Mouse (Mus musculus) midbrain, embryonic 12.5 days (tissue): ENCODE measurements at regions not wholly inside any gene's neighbourhood (a gene's known extent, or its start where the extent isn't known, plus 50 kb on each side); places are given as distances from the start of the nearest gene placed in this dataset.

ENCODE experiments used
- ATAC-seq: fragments of 200-750 bp; cut with Nextera tagmentation; 2 replicates; pipeline ENCODE4 v1.8.0; 2017; ENCODE audit warnings: low read depth, moderate TSS enrichment, moderate library complexity; ENCODE audit not compliant: low FRiP score
- H3K27ac ChIP-seq: fragments of 300-500 bp; sonication (generic); replicated peaks from 2 replicates; pipeline ENCODE4 v1.5.1; 2016; ENCODE audit warnings: mild to moderate bottlenecking
- H3K27me3 ChIP-seq: fragments of 300-500 bp; sonication (generic); 2 replicates; pipeline ENCODE4 v1.6.1; 2016; ENCODE audit warnings: mild to moderate bottlenecking
- H3K36me3 ChIP-seq: fragments of 300-500 bp; sonication (generic); 2 replicates; pipeline ENCODE4 v1.6.1; 2016
- H3K4me1 ChIP-seq: fragments of 300-500 bp; sonication (generic); 2 replicates; pipeline ENCODE4 v1.6.1; 2016
- H3K4me2 ChIP-seq: fragments of 300-500 bp; sonication (generic); replicated peaks from 2 replicates; pipeline ENCODE4 v1.6.1; 2016; ENCODE audit warnings: mild to moderate bottlenecking, moderate library complexity
- H3K4me3 ChIP-seq: fragments of 300-500 bp; sonication (generic); 2 replicates; pipeline ENCODE4 v1.5.1; 2016; ENCODE audit warnings: mild to moderate bottlenecking
- H3K9ac ChIP-seq: fragments of 300-500 bp; sonication (generic); replicated peaks from 2 replicates; pipeline ENCODE4 v1.6.1; 2016; ENCODE audit warnings: mild to moderate bottlenecking, moderate library complexity
- H3K9me3 ChIP-seq: fragments of 300-500 bp; sonication (generic); 2 replicates; pipeline ENCODE4 v1.6.1; 2016; ENCODE audit warnings: mild to moderate bottlenecking
- WGBS: fragments of 180-500 bp; shearing (Covaris S2); methylation state at CpG from one replicate; pipeline ENCODE4 v1.1.7; 2016; 5-methylcytosine and 5-hydroxymethylcytosine counted together

DNA sequence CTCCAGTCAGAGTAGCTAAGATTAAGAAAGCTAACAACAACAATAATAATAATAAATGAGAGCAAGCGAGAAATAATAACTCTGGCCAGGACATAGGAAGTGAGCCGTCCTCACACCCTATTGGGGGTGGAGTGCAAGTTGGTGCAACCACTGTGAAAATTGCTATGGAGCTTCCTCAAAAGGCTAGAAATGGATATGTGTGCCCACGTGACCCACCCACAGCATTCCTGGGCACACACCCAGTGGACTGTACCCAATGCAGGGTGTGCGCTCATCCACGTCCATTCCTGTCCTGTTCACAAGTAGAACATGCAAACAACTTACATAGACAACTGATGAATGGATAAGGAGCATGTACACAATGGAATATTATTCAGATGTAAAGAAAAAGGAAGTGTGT lies 85.2 kb upstream of the Spred2 start:
- Histone ChIP-seq H3K4me2 (no peak overlapping the region), H3K27ac (no peak overlapping the region), H3K4me3 (no peak overlapping the region), H3K9me3 (no peaks in the 10 kb centered on the region), H3K36me3 (no peaks in the 10 kb centered on the region), H3K27me3 (no peaks in the 10 kb centered on the region), H3K4me1 (peaks cover 14% of the 10 kb centered on the region), H3K9ac (no peak overlapping the region)
- ATAC-seq = no peak
- 90% methylated on average over 5 of the region's 5 CpGs for WGBS

GRCm38 (mm10) chr11:19843084-19843483 lies 81.1 kb upstream of the Spred2 start:
- H3K9me3 ChIP-seq = no peaks in the 10 kb centered on the region
- WGBS = 92% methylated on average over 3 of the region's 3 CpGs
- no peaks in the 10 kb centered on the region for H3K27me3 ChIP-seq

DNA sequence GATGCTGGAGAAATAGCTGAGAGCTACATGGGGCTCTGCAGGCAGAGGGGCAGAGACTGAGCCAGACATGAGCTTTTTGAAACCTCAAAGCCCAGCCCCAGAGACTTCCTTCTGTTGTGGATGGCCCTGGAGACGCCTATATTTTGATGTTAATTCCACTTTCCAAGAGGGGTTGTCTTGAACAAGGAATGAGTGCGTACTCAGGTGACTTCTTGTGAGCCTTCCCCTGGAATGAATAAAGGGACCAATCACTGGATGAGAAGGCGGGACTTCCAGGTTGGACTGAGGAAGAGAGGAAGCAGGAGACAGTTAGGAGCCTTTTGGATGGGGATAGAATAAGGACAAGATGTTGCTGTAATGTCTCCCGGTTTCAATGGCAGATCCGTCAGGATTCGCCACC lies 76.3 kb upstream of the Spred2 start:
- no peaks in the 10 kb centered on the region for H3K9me3 ChIP-seq
- H3K27ac ChIP-seq = no peak overlapping the region
- H3K27me3 ChIP-seq = no peaks in the 10 kb centered on the region
- no peak overlapping the region for H3K4me3 ChIP-seq
- H3K36me3 ChIP-seq = no peaks in the 10 kb centered on the region
- H3K9ac ChIP-seq = no peak overlapping the region
- ATAC-seq = no peak
- 88% methylated on average over 6 of the region's 6 CpGs for WGBS
- H3K4me2 ChIP-seq = no peak overlapping the region
- H3K4me1 ChIP-seq = no peaks in the 10 kb centered on the region

More at GRCm38 (mm10) chr11:19843084-19843483, 81.1 kb upstream of the Spred2 start:
- no peak overlapping the region for H3K9ac ChIP-seq
- H3K4me2 ChIP-seq = no peak overlapping the region
- ATAC-seq = no peak
- no peaks in the 10 kb centered on the region for H3K36me3 ChIP-seq
- no peak overlapping the region for H3K27ac ChIP-seq
- no peaks in the 10 kb centered on the region for H3K4me1 ChIP-seq
- no peak overlapping the region for H3K4me3 ChIP-seq

DNA sequence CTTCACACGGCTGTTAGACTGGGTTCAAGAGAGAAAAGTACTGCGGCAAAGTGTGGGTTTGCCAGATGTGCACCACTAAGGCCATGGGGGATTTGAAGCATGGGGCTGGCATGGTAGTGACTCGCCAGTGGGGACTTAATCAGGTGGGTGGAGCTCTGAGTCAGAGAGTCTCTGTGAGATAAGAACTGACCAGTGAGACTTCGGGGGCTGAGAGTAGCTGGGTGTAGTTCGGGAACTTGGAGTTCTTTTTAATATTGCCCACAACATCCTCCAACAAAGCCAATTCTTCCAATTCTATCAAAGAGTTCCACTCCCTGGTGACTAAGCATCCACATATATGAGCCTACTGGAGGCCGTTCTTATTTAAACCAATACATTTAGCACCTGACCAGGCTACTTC lies 75.8 kb upstream of the Spred2 start:
- no peak for ATAC-seq
- no peak overlapping the region for H3K4me2 ChIP-seq
- H3K36me3 ChIP-seq = no peaks in the 10 kb centered on the region
- no peaks in the 10 kb centered on the region for H3K9me3 ChIP-seq
- WGBS = 88% methylated on average over 6 of the region's 6 CpGs
- no peaks in the 10 kb centered on the region for H3K4me1 ChIP-seq
- no peak overlapping the region for H3K27ac ChIP-seq
- H3K4me3 ChIP-seq = no peak overlapping the region
- no peak overlapping the region for H3K9ac ChIP-seq
- no peaks in the 10 kb centered on the region for H3K27me3 ChIP-seq

DNA sequence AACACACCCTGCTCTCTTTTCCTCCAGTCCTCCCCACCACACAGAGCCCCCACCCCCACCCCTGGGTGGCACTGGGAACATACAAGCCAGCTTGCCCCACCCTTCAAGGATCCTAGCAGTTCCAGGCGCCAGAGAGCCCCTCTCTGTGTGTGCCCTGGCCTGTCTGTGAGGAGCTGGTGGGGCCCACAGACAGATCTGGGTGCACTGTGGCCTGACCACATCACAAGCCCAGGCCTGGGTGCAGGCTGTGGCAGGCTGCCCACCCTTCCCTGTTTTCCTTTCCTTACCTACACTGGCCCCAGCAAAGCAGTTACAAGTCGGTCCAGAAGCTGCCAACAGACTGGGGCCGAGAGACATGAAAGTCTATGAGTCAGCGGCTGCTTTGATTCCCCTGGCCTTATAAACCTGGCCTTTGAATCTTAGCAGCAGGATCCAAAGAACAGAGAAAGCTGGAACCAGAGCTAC lies 74.8 kb upstream of the Spred2 start:
- H3K4me2 ChIP-seq = no peak overlapping the region
- no peak overlapping the region for H3K4me3 ChIP-seq
- no peak for ATAC-seq
- H3K27me3 ChIP-seq = no peaks in the 10 kb centered on the region
- H3K4me1 ChIP-seq = no peaks in the 10 kb centered on the region
- no peaks in the 10 kb centered on the region for H3K36me3 ChIP-seq
- H3K9me3 ChIP-seq = no peaks in the 10 kb centered on the region
- H3K27ac ChIP-seq = no peak overlapping the region
- H3K9ac ChIP-seq = no peak overlapping the region
- 66% methylated on average over 4 of the region's 4 CpGs for WGBS

GRCm38 (mm10) chr11:19849844-19850420 lies 74.2 kb upstream of the Spred2 start:
- Histone ChIP-seq H3K9me3 (no peaks in the 10 kb centered on the region), H3K9ac (no peak overlapping the region), H3K36me3 (no peaks in the 10 kb centered on the region), H3K4me1 (no peaks in the 10 kb centered on the region), H3K27me3 (no peaks in the 10 kb centered on the region), H3K27ac (no peak overlapping the region), H3K4me2 (no peak overlapping the region), H3K4me3 (no peak overlapping the region)
- ATAC-seq = no peak
- WGBS = 70% methylated on average over 3 of the region's 3 CpGs

- ATAC-seq = no peak
- H3K4me1 ChIP-seq = no peaks in the 10 kb centered on the region
- no peaks in the 10 kb centered on the region for H3K27me3 ChIP-seq
- H3K9me3 ChIP-seq = no peaks in the 10 kb centered on the region
- 50% methylated on average over 6 of the region's 6 CpGs for WGBS
- H3K4me3 ChIP-seq = no peak overlapping the region
- no peak overlapping the region for H3K9ac ChIP-seq
- no peaks in the 10 kb centered on the region for H3K36me3 ChIP-seq
- H3K4me2 ChIP-seq = no peak overlapping the region
- no peak overlapping the region for H3K27ac ChIP-seq
These were observed 73.1 kb upstream of the Spred2 start for GRCm38 (mm10) chr11:19851022-19851615.

- 88% methylated on average over 4 of the region's 4 CpGs for WGBS
- Histone ChIP-seq H3K27ac (no peak overlapping the region), H3K4me1 (no peaks in the 10 kb centered on the region), H3K4me3 (no peak overlapping the region), H3K9ac (no peak overlapping the region), H3K27me3 (no peaks in the 10 kb centered on the region), H3K9me3 (no peaks in the 10 kb centered on the region), H3K4me2 (no peak overlapping the region), H3K36me3 (no peaks in the 10 kb centered on the region)
- ATAC-seq = no peak
These were observed 62.6 kb upstream of the Spred2 start for GRCm38 (mm10) chr11:19861596-19861995.

- no peak for ATAC-seq
- Histone ChIP-seq H3K36me3 (no peaks in the 10 kb centered on the region), H3K4me1 (no peaks in the 10 kb centered on the region), H3K27ac (no peak overlapping the region), H3K4me3 (no peak overlapping the region), H3K9ac (no peak overlapping the region), H3K9me3 (no peaks in the 10 kb centered on the region), H3K27me3 (no peaks in the 10 kb centered on the region), H3K4me2 (no peak overlapping the region)
- WGBS = 77% methylated on average over 3 of the region's 3 CpGs
These were observed 60.8 kb upstream of the Spred2 start for GRCm38 (mm10) chr11:19863327-19863726.

GRCm38 (mm10) chr11:19866262-19866661 lies 57.9 kb upstream of the Spred2 start:
- no peak overlapping the region for H3K4me2 ChIP-seq
- H3K36me3 ChIP-seq = no peaks in the 10 kb centered on the region
- no peaks in the 10 kb centered on the region for H3K9me3 ChIP-seq
- no peak for ATAC-seq
- 49% methylated on average over 2 of the region's 2 CpGs for WGBS
- no peak overlapping the region for H3K9ac ChIP-seq
- H3K4me1 ChIP-seq = no peaks in the 10 kb centered on the region
- no peak overlapping the region for H3K27ac ChIP-seq
- H3K27me3 ChIP-seq = no peaks in the 10 kb centered on the region
- no peak overlapping the region for H3K4me3 ChIP-seq

GRCm38 (mm10) chr11:19869671-19870070 lies 54.5 kb upstream of the Spred2 start:
- Histone ChIP-seq H3K36me3 (no peaks in the 10 kb centered on the region), H3K9me3 (no peaks in the 10 kb centered on the region), H3K4me1 (no peaks in the 10 kb centered on the region), H3K4me3 (no peak overlapping the region), H3K9ac (no peak overlapping the region), H3K4me2 (no peak overlapping the region), H3K27ac (no peak overlapping the region), H3K27me3 (no peaks in the 10 kb centered on the region)
- 82% methylated on average over 3 of the region's 3 CpGs for WGBS
- ATAC-seq = no peak

DNA sequence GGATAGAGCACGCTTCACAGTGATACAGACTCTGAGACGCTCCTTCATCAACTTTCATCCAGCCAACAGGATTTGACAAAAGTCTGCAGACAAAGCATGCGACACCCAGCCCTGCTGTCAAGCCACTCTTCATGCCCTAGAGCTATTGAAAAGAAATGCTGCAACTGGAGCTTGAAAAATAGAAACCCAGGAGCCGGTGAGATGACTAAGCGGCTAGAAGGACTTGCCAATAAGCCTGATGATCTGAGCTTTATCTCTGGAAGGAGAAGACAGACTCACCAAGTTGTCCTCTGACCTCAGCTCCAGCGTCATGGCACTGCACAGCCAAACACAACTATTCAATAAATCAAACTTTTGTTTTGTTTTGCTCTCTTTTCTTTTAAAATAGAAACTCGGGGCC lies 54.0 kb upstream of the Spred2 start:
- H3K4me1 ChIP-seq = no peaks in the 10 kb centered on the region
- no peak overlapping the region for H3K27ac ChIP-seq
- H3K4me3 ChIP-seq = no peak overlapping the region
- no peak for ATAC-seq
- H3K9ac ChIP-seq = no peak overlapping the region
- no peak overlapping the region for H3K4me2 ChIP-seq
- H3K36me3 ChIP-seq = no peaks in the 10 kb centered on the region
- WGBS = 80% methylated on average over 7 of the region's 7 CpGs
- no peaks in the 10 kb centered on the region for H3K27me3 ChIP-seq
- H3K9me3 ChIP-seq = no peaks in the 10 kb centered on the region

DNA sequence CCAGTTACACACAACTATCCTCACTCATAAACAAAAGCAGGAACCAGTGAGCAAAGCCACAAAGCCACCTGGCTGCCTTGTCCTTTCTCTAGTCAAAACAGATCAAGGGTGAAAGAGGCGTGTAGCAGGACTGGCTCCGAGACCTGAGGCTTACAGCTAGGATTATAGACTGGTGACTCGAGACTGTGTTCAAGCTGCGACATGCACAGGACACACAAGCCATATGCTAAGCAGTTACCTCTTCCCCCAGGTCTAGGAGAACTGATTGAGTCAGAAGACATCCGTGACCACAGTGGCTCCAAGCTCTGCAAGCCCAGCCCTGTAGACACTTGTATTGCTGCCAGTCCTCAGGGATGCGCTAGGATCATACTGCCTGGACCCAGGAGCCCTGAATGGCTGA lies 50.4 kb upstream of the Spred2 start:
- Histone ChIP-seq H3K27ac (no peak overlapping the region), H3K9me3 (no peaks in the 10 kb centered on the region), H3K4me1 (no peaks in the 10 kb centered on the region), H3K9ac (no peak overlapping the region), H3K36me3 (no peaks in the 10 kb centered on the region), H3K27me3 (no peaks in the 10 kb centered on the region), H3K4me3 (no peak overlapping the region), H3K4me2 (no peak overlapping the region)
- WGBS = 91% methylated on average over 6 of the region's 6 CpGs
- no peak for ATAC-seq
